Mouse (Mus musculus) skeletal muscle tissue, adult 2 months (tissue): ENCODE measurements around the gene Gm3696.
"Not testable (repeated sequence)": the region's sequence is repeated elsewhere in the genome, so short reads cannot be mapped to it uniquely, and the experiment has no call there.

Source experiments
- DNase-seq: peaks from one replicate; pipeline ENCODE4 v3.0.0-alpha.2; 2012; ENCODE audit warnings: low read depth, low spot score

The Gm3696 gene

DNA sequence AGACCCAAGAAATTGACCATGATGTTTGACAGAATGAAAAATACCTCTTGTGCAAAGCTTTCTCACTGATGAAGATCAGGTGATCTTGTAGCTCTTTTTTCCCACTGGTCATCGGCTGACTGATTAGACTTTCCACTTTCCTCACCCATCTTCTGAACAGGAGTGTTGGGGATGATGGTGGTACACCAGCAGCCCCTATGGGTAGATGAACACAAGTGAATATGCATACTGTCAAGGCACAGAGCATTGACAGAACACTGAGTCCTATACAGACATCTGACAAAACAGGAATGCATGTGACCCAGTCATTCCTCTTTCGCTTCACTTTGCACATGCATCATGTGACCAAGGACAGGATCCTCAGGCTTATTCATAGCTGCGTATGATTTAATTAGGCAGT lies at the start of gene Gm3696:
Gene Gm3696, minus strand, starts transcription at position 101 of the 400 bp plus-strand sequence.
- DNase-seq: not testable (repeated sequence)

DNA sequence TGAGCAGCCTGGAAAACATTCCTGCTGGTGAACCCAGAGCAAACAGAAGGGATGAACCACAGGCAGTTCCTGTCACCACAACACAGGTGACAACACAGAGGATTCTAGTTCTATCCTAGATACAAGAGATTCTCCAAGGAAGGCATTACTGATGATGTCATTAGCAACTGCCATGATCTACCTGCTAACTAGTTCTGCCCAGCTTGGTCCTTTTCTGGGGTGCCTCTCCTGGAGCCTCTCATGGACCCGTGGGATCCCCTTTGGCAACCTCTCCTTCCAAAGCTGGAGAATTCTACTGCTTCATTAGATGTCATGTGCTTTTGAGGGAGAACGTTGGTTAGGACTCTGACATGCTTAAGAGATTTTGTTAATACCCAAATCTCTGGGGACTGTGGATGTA lies 24.9 kb upstream of the Gm3696 start, which contains the start of gene Gm6676:
Gene Gm6676, minus strand, starts transcription at position 101 of the 400 bp plus-strand sequence.
- DNase-seq: not testable (repeated sequence)

GRCm38 (mm10) chr14:7105124-7105802 lies 4.8 kb upstream of the Gm3696 start:
- DNase-seq: not testable (repeated sequence)

DNA sequence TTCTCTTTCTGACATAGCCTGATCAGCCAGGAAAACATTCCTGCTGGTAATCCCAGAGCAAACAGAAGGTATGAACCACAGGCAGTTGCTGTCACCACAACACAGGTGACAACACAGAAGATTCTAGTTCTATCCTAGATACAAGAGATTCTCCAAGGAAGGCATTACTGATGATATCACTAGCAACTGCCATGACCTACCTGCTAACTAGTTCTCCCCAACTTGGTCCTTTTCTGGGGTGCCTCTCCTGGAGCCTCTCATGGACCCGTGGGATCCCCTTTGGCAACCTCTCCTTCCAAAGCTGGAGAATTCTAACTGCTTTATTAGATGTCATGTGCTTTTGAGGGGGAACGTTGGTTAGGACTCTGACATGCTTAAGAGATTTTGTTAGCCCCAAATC lies 55.6 kb downstream of the Gm3696 start, which contains the start of gene Gm3685:
Gene Gm3685, minus strand, starts transcription at position 101 of the 400 bp plus-strand sequence.
- DNase-seq: not testable (repeated sequence)
